Mouse (Mus musculus): ENCODE results near the gene Olfr875. TPM values are rescaled to one million over a fixed set of nuclear protein-coding genes. Genes with fewer than 3 reads are reported as not detected.

Olfr875 gene
- total RNA-seq, 2 experiments from 2014 or later = not detected

Other genes starting within 250 kb of the Olfr875 start
- 10 to 100 TPM; 28.8 to 34.2 TPM for gene Esam, start 243.8 kb upstream of the Olfr875 start, total RNA-seq (2021)
- gene Vsig2, start 232.6 kb upstream of the Olfr875 start, total RNA-seq (2021) = 1 to 10 TPM; 2.8 TPM
- 1,000 to 10,000 TPM; 2,700 to 3,013 TPM for gene Nrgn, start 219.0 kb upstream of the Olfr875 start, total RNA-seq (2021)
- 10 to 100 TPM; 14.4 to 19.2 TPM for gene Siae, start 216.2 kb upstream of the Olfr875 start, total RNA-seq (2021)
- gene Spa17, start 158.1 kb upstream of the Olfr875 start, total RNA-seq (2021) = 1 to 10 TPM; 1.3 TPM
- 10 to 100 TPM; 52.8 to 59.8 TPM for gene Tbrg1, start 114.5 kb upstream of the Olfr875 start, total RNA-seq (2021)
- not detected for gene Panx3, start 102.6 kb upstream of the Olfr875 start, total RNA-seq (2021)
- gene Olfr160, start 55.6 kb upstream of the Olfr875 start, total RNA-seq (2021) = not detected
- gene Olfr874, start 26.8 kb upstream of the Olfr875 start, total RNA-seq (2021) = not detected
- not detected for gene Olfr876, start 31.2 kb downstream of the Olfr875 start, total RNA-seq (2021)
- gene Olfr877, start 82.4 kb downstream of the Olfr875 start, total RNA-seq (2021) = under 1 TPM in 1 of 2 experiments, not detected in 1; 0.15 TPM
- not detected for gene Olfr145, start 124.9 kb downstream of the Olfr875 start, total RNA-seq (2021)
- gene Olfr878, start 146.0 kb downstream of the Olfr875 start, total RNA-seq (2021) = not detected
- gene Olfr881, start 220.0 kb downstream of the Olfr875 start, total RNA-seq (2021) = not detected

All from left cerebral cortex, postnatal 14 days (tissue).